ENCODE assay signal across 9 mouse cellular contexts in genomic region chr12:76405183-76405970, GRCm38 (mm10). TPM values are rescaled to one million over a fixed set of nuclear protein-coding genes. Genes with fewer than 3 reads are reported as not detected.
DNase-seq lines count a peak whose midpoint lies in the region; ATAC-seq and TF ChIP-seq lines count a peak whose summit lies in the region.
"Had no signal": no experiment of that assay in that cellular context is flagged by ENCODE, and none has a peak within 500 bp of the region (broad histone marks: within the 10 kb centered on the region; RNA-seq: fewer than 3 reads in every experiment).

No protein-coding gene starts in this region.

- DNase-seq in adrenal gland, adult (ENCODE audit: inconsistent age in 2 of 2, low spot score in 1 of 2), result peak; percentile 51 to 69
- DNase-seq in adrenal gland, postnatal 25 days, result no peak
- DNase-seq in forebrain, postnatal 0 days, result peak; percentile 53
- DNase-seq in intestine, embryonic 14.5 days (ENCODE audit: low spot score), result peak; percentile 78
- DNase-seq in limb, embryonic 11.5 days (ENCODE audit: low spot score), result peak; percentile 59

- no peak overlapping the region for H3K27ac ChIP-seq in brown adipose tissue, adult 24 weeks (replicated peaks; ENCODE audit: low read depth, low read length)
- no peak overlapping the region for H3K27ac ChIP-seq in forebrain, postnatal 0 days (ENCODE audit: low read depth, low read length)
- H3K27ac ChIP-seq in intestine, embryonic 14.5 days (ENCODE audit: low read depth), result no peak overlapping the region
- H3K27ac ChIP-seq in limb, embryonic 11.5 days (replicated peaks; ENCODE audit: low read depth, low read length), result no peak overlapping the region
- H3K27ac ChIP-seq in stomach, embryonic 16.5 days (ENCODE audit: low read length), result no peak overlapping the region

- no peaks in the 10 kb centered on the region for H3K79me2 ChIP-seq in myocyte (ENCODE audit: control insufficient read depth, insufficient read depth)

- H3ac ChIP-seq in myocyte (ENCODE audit: control insufficient read depth, insufficient read length), result no peak overlapping the region

- no peaks in the 10 kb centered on the region for H3K9me3 ChIP-seq in forebrain, postnatal 0 days (ENCODE audit: low read length)
- no peaks in the 10 kb centered on the region for H3K9me3 ChIP-seq in intestine, embryonic 14.5 days (ENCODE audit: control insufficient read depth, low read length)
- no peaks in the 10 kb centered on the region for H3K9me3 ChIP-seq in limb, embryonic 11.5 days (ENCODE audit: control insufficient read depth, low read length)
- H3K9me3 ChIP-seq in stomach, embryonic 16.5 days (replicated peaks; ENCODE audit: control insufficient read depth, low read length), result no peaks in the 10 kb centered on the region

- ATAC-seq in forebrain, postnatal 0 days, result no peak
- ATAC-seq in intestine, embryonic 14.5 days (replicated peaks; ENCODE audit: low FRiP score, low TSS enrichment, low read depth), result no peak
- no peak for ATAC-seq in limb, embryonic 11.5 days (ENCODE audit: insufficient number of reproducible peaks, low FRiP score, low TSS enrichment, low read depth)
- no peak for ATAC-seq in stomach, embryonic 16.5 days (ENCODE audit: insufficient read depth, low FRiP score)

- peak overlapping the region; percentile 72 for H3K4me2 ChIP-seq in forebrain, postnatal 0 days (ENCODE audit: low read depth)
- peak overlapping the region; percentile 91 for H3K4me2 ChIP-seq in intestine, embryonic 14.5 days (ENCODE audit: low read length)
- peak overlapping the region; percentile 60; the same call in 1 of the 2 replicates for H3K4me2 ChIP-seq in limb, embryonic 11.5 days (ENCODE audit: low read depth, severe bottlenecking)
- no peak overlapping the region for H3K4me2 ChIP-seq in myocyte (ENCODE audit: low read depth)
- peak overlapping the region; percentile 67 for H3K4me2 ChIP-seq in stomach, embryonic 16.5 days (ENCODE audit: low read depth, low read length)

- H3K27me3 ChIP-seq in forebrain, postnatal 0 days (ENCODE audit: insufficient read depth, low read length), result peaks cover 27% of the 10 kb centered on the region
- peaks cover 37% of the 10 kb centered on the region for H3K27me3 ChIP-seq in intestine, embryonic 14.5 days (replicated peaks; ENCODE audit: control insufficient read depth, insufficient read depth, low read length)
- peaks cover 22% of the 10 kb centered on the region for H3K27me3 ChIP-seq in limb, embryonic 11.5 days (ENCODE audit: control insufficient read depth, insufficient read depth, low read length)
- H3K27me3 ChIP-seq in myocyte (ENCODE audit: control insufficient read depth, insufficient read depth, insufficient read length), result no peaks in the 10 kb centered on the region
- peaks cover 26% of the 10 kb centered on the region for H3K27me3 ChIP-seq in stomach, embryonic 16.5 days (ENCODE audit: control insufficient read depth, insufficient read depth, low read length)

- no peak overlapping the region for H3K9ac ChIP-seq in forebrain, postnatal 0 days
- H3K9ac ChIP-seq in intestine, embryonic 14.5 days (ENCODE audit: low read length), result no peak overlapping the region; the same call in 1 of the 2 replicates
- no peak overlapping the region for H3K9ac ChIP-seq in limb, embryonic 11.5 days (ENCODE audit: low read length)
- peak overlapping the region; percentile 48; the same call in 1 of the 2 replicates for H3K9ac ChIP-seq in stomach, embryonic 16.5 days (ENCODE audit: low read length)

- no peak for TF ChIP-seq POLR2A in myocyte (IDR thresholded peaks at IDR 0.05; ENCODE audit: insufficient read length, low read depth)

- peaks cover 13% of the 10 kb centered on the region; the same call in 1 of the 2 replicates for H3K4me1 ChIP-seq in brown adipose tissue, adult 24 weeks (ENCODE audit: control insufficient read depth, insufficient read depth, insufficient read length, low read length)
- peaks cover 7% of the 10 kb centered on the region; the same call in 1 of the 2 replicates for H3K4me1 ChIP-seq in forebrain, postnatal 0 days (ENCODE audit: insufficient read depth)
- peaks cover 13% of the 10 kb centered on the region for H3K4me1 ChIP-seq in intestine, embryonic 14.5 days (replicated peaks; ENCODE audit: control insufficient read depth, insufficient read depth, low read length)
- peaks cover 4% of the 10 kb centered on the region; the same call in 1 of the 2 replicates for H3K4me1 ChIP-seq in limb, embryonic 11.5 days (ENCODE audit: control insufficient read depth, insufficient read depth, low read length)
- H3K4me1 ChIP-seq in stomach, embryonic 16.5 days (ENCODE audit: control insufficient read depth, insufficient read depth, low read length), result peaks cover 20% of the 10 kb centered on the region

- 0 out of 2 replicates have a peak, but pooled peaks have one; percentile 1 for TF ChIP-seq CTCF in forebrain, postnatal 0 days (IDR thresholded peaks at IDR 0.05; ENCODE audit: low read depth)

- no peaks in the 10 kb centered on the region for H3K36me3 ChIP-seq in forebrain, postnatal 0 days (ENCODE audit: insufficient read depth)
- H3K36me3 ChIP-seq in intestine, embryonic 14.5 days (ENCODE audit: control insufficient read depth, insufficient read depth, low read length), result no peaks in the 10 kb centered on the region
- H3K36me3 ChIP-seq in limb, embryonic 11.5 days (ENCODE audit: control insufficient read depth, insufficient read depth, low read length), result no peaks in the 10 kb centered on the region
- H3K36me3 ChIP-seq in myocyte (ENCODE audit: control insufficient read depth, insufficient read depth), result no peaks in the 10 kb centered on the region
- H3K36me3 ChIP-seq in stomach, embryonic 16.5 days (ENCODE audit: control insufficient read depth, insufficient read depth, low read length), result no peaks in the 10 kb centered on the region

- peak overlapping the region; percentile 86 for H3K4me3 ChIP-seq in brown adipose tissue, adult 24 weeks (ENCODE audit: insufficient read depth, low read depth, low read length)
- peak overlapping the region; percentile 78 for H3K4me3 ChIP-seq in forebrain, postnatal 0 days (ENCODE audit: low read depth, low read length)
- H3K4me3 ChIP-seq in intestine, embryonic 14.5 days (ENCODE audit: low read depth, low read length), result peak overlapping the region; percentile 70
- peak overlapping the region; percentile 68 for H3K4me3 ChIP-seq in limb, embryonic 11.5 days (ENCODE audit: low read depth, low read length)
- H3K4me3 ChIP-seq in myocyte, result peak overlapping the region; percentile 64
- H3K4me3 ChIP-seq in stomach, embryonic 16.5 days (replicated peaks; ENCODE audit: low read length), result peak overlapping the region; percentile 78

- WGBS in forebrain, postnatal 0 days, result 5% methylated on average over 64 of the region's 64 CpGs
- 3% methylated on average over 61 of the region's 64 CpGs for WGBS in intestine, embryonic 14.5 days
- 4% methylated on average over 64 of the region's 64 CpGs for WGBS in limb, embryonic 11.5 days
- 4% methylated on average over 64 of the region's 64 CpGs for WGBS in stomach, embryonic 16.5 days

TF ChIP-seq in myocyte, 11 proteins besides CTCF, POLR2A, EP300 and RAD21 (continues in another document):
- TF ChIP-seq TCF12 (IDR thresholded peaks at IDR 0.05; ENCODE audit: insufficient read depth, poor library complexity, severe bottlenecking), result no peak
- TF ChIP-seq MYOG (IDR thresholded peaks at IDR 0.05; ENCODE audit: control insufficient read depth in 1 of 3, insufficient read depth in 1 of 3, insufficient read length in 2 of 3, low read depth in 2 of 3), result no peak

RNA-seq across cellular contexts. Expression of gene Hspa2, which starts 1.4 kb away (rescaled TPM):
- 25.6 and 26.3 TPM in 2 replicates for total RNA-seq in adrenal gland, postnatal 25 days (2021)
- 1.3 and 3.1 TPM in 2 replicates for polyA plus RNA-seq in brown adipose tissue, adult 24 weeks (2012; ENCODE audit: insufficient read depth, insufficient read length, missing spikeins)
- 6.5 and 10.6 TPM in 2 replicates for total RNA-seq in forebrain, postnatal 0 days (2014; rRNA removed)
- polyA plus RNA-seq in forebrain, postnatal 0 days (2015; fragmentation: Nextera tagmentation; extraction: Ambion mirVana), result 8.4 and 11.6 TPM in 2 replicates
- polyA plus RNA-seq in intestine, embryonic 14.5 days (2014; fragmentation: Nextera tagmentation; extraction: Ambion mirVana), result 9.2 and 10.3 TPM in 2 replicates
- 5.3 and 5.7 TPM in 2 replicates for polyA plus RNA-seq in limb, embryonic 11.5 days (2014; fragmentation: Nextera tagmentation; extraction: Ambion mirVana)
- 13.4 TPM for polyA plus RNA-seq in myocyte (2012; fragmentation: generic; extraction: Trizol)
- 13.6 and 15.3 TPM in 2 replicates for polyA plus RNA-seq in stomach, embryonic 16.5 days (2015; fragmentation: Nextera tagmentation; extraction: Ambion mirVana)

RNA-seq across cellular contexts. Expression of gene Ppp1r36, which starts 12.0 kb away (rescaled TPM):
- 0.52 TPM in 1 of 2 replicates, not detected in the other for total RNA-seq in adrenal gland, postnatal 25 days (2021)
- not detected in 2 replicates for polyA plus RNA-seq in brown adipose tissue, adult 24 weeks (2012; ENCODE audit: insufficient read depth, insufficient read length, missing spikeins)
- total RNA-seq in forebrain, postnatal 0 days (2014; rRNA removed), result 1.1 and 1.8 TPM in 2 replicates
- 2.2 and 2.7 TPM in 2 replicates for polyA plus RNA-seq in forebrain, postnatal 0 days (2015; fragmentation: Nextera tagmentation; extraction: Ambion mirVana)
- 1.4 and 1.9 TPM in 2 replicates for polyA plus RNA-seq in intestine, embryonic 14.5 days (2014; fragmentation: Nextera tagmentation; extraction: Ambion mirVana)
- 3.5 and 3.8 TPM in 2 replicates for polyA plus RNA-seq in limb, embryonic 11.5 days (2014; fragmentation: Nextera tagmentation; extraction: Ambion mirVana)
- polyA plus RNA-seq in myocyte (2012; fragmentation: generic; extraction: Trizol), result not detected
- polyA plus RNA-seq in stomach, embryonic 16.5 days (2015; fragmentation: Nextera tagmentation; extraction: Ambion mirVana), result 3.2 and 3.3 TPM in 2 replicates
- total RNA-seq: gastrocnemius, postnatal 36 days had no signal

RNA-seq across cellular contexts. Expression of gene Zbtb1, which starts 35.3 kb away (rescaled TPM):
- total RNA-seq in adrenal gland, postnatal 25 days (2021), result 8.1 and 8.2 TPM in 2 replicates
- polyA plus RNA-seq in brown adipose tissue, adult 24 weeks (2012; ENCODE audit: insufficient read depth, insufficient read length, missing spikeins), result 1.7 and 2.7 TPM in 2 replicates
- total RNA-seq in forebrain, postnatal 0 days (2014; rRNA removed), result 3.1 and 3.5 TPM in 2 replicates
- polyA plus RNA-seq in forebrain, postnatal 0 days (2015; fragmentation: Nextera tagmentation; extraction: Ambion mirVana), result 1.5 and 2.0 TPM in 2 replicates
- polyA plus RNA-seq in intestine, embryonic 14.5 days (2014; fragmentation: Nextera tagmentation; extraction: Ambion mirVana), result 9.4 and 10.0 TPM in 2 replicates
- 11.0 and 11.2 TPM in 2 replicates for polyA plus RNA-seq in limb, embryonic 11.5 days (2014; fragmentation: Nextera tagmentation; extraction: Ambion mirVana)
- 1.7 TPM for polyA plus RNA-seq in myocyte (2012; fragmentation: generic; extraction: Trizol)
- polyA plus RNA-seq in stomach, embryonic 16.5 days (2015; fragmentation: Nextera tagmentation; extraction: Ambion mirVana), result 8.4 and 8.7 TPM in 2 replicates

RNA-seq across cellular contexts. Expression of gene Zbtb25, which starts 36.0 kb away (rescaled TPM):
- total RNA-seq in adrenal gland, postnatal 25 days (2021), result 8.7 and 12.9 TPM in 2 replicates
- 7.3 and 10.2 TPM in 2 replicates for polyA plus RNA-seq in brown adipose tissue, adult 24 weeks (2012; ENCODE audit: insufficient read depth, insufficient read length, missing spikeins)
- 15.0 and 25.8 TPM in 2 replicates for total RNA-seq in forebrain, postnatal 0 days (2014; rRNA removed)
- 13.0 and 13.2 TPM in 2 replicates for polyA plus RNA-seq in forebrain, postnatal 0 days (2015; fragmentation: Nextera tagmentation; extraction: Ambion mirVana)
- polyA plus RNA-seq in intestine, embryonic 14.5 days (2014; fragmentation: Nextera tagmentation; extraction: Ambion mirVana), result 16.1 and 17.7 TPM in 2 replicates
- 19.5 and 20.6 TPM in 2 replicates for polyA plus RNA-seq in limb, embryonic 11.5 days (2014; fragmentation: Nextera tagmentation; extraction: Ambion mirVana)
- polyA plus RNA-seq in myocyte (2012; fragmentation: generic; extraction: Trizol), result 6.1 TPM
- polyA plus RNA-seq in stomach, embryonic 16.5 days (2015; fragmentation: Nextera tagmentation; extraction: Ambion mirVana), result 11.0 and 12.0 TPM in 2 replicates
